Mouse (Mus musculus): Measurements from ENCODE around the gene Lin28a. TPM values are rescaled to one million over a fixed set of nuclear protein-coding genes. Genes with fewer than 3 reads are reported as not detected.

The Lin28a gene
- total and polyA plus RNA-seq, 3 experiments, result 0.01 TPM; not detected in 2

GRCm38 (mm10) chr4:133982936-133983335 is 35.7 kb downstream of the Lin28a start:
- no peak overlapping the region for H3K4me3 ChIP-seq (ENCODE audit: control insufficient read depth in 1 of 2, insufficient read depth in 1 of 2, low read depth in 2 of 2, low read length in 2 of 2)
- no peak overlapping the region for H3K9ac ChIP-seq (ENCODE audit: control insufficient read depth, low read depth, low read length, poor library complexity, severe bottlenecking)
- H3K4me1 ChIP-seq (ENCODE audit: control insufficient read depth in 1 of 2, insufficient read depth in 2 of 2, low read length in 2 of 2), result no peaks in the 10 kb centered on the region
- no peak overlapping the region for H3K27ac ChIP-seq (ENCODE audit: control insufficient read depth, low read depth, low read length)
- H3K27me3 ChIP-seq (ENCODE audit: control insufficient read depth in 1 of 2, insufficient read depth in 2 of 2, low read length in 2 of 2), result no peaks in the 10 kb centered on the region
- no peaks in the 10 kb centered on the region for H3K79me2 ChIP-seq (ENCODE audit: control insufficient read depth, insufficient read depth, low read length, poor library complexity)
- TF ChIP-seq CHD1 (IDR thresholded peaks at IDR 0.05; ENCODE audit: low read depth, low read length), result no peak
- TF ChIP-seq ZNF384 (IDR thresholded peaks at IDR 0.05; ENCODE audit: low read depth, low read length), result no peak
- no peak for TF ChIP-seq CTCF (IDR thresholded peaks at IDR 0.05 in 2 of 3, conservative IDR thresholded peaks at IDR 0.05 in 1 of 3; ENCODE audit: control insufficient read depth in 1 of 3, insufficient read depth in 1 of 3, low read depth in 2 of 3, low read length in 3 of 3, poor library complexity in 1 of 3, severe bottlenecking in 1 of 3)
- TF ChIP-seq USF1 (IDR thresholded peaks at IDR 0.05; ENCODE audit: low read depth, low read length), result no peak
- H3K9me3 ChIP-seq (replicated peaks; ENCODE audit: insufficient read depth, low read length), result no peaks in the 10 kb centered on the region
- H3K36me3 ChIP-seq (ENCODE audit: control insufficient read depth in 1 of 2, insufficient read depth in 2 of 2, low read length in 2 of 2), result no peaks in the 10 kb centered on the region
- no peak for DNase-seq (ENCODE audit: low read depth, low spot score)

DNA sequence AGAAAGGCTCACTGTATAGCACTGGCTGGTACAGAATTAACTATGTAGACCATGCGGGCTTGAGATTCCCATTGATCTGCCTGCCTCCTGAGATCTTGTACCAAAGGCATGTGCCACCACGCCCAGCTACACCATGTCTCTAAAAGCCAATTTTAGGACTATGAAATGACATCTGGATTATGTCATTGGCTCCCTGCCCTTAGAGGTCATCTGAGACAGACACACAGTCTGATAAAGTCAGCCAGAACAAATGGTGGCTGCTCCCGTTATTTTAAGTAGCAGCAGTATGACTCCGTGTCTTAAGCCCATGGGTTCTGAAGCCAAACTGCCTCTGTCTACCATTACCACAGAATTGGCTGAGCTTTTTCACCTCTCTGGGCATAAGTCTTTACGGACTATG is 38.1 kb downstream of the Lin28a start:
- no peak for DNase-seq (ENCODE audit: low read depth, low spot score)

DNA sequence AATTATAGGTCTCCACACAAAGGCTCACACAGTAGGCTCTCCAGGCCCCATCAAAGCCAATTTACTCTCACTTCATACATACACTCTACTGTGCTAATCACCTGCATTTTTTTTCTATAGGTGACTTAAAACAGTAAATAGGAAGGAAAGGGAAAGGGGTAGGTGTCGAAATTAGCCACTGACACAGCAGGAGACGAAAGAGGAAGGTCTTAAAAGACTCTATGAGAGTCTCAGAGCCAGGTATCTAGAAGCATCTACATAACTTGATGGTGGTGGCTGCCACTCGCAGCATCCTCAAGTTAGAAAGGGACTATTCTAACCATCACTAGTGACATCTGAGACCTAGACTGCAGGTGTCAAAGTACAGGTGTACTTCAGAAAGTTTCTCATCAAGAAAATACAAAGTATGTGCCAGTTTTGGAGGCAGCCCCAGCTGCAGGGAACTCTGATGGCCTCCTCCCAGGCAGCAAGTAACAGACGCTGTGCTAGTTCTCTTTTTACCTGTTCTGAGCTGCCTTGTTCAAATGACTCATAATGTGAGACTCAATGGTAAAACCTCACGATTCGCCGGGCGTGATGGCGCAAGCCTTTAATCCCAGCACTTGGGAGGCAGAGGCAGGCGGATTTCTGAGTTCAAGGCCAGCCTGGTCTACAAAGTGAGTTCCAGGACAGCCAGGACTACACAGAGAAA is 40.5 kb downstream of the Lin28a start:
- Histone ChIP-seq H3K79me2 (ENCODE audit: control insufficient read depth, insufficient read depth, low read length, poor library complexity) (no peaks in the 10 kb centered on the region), H3K27me3 (ENCODE audit: control insufficient read depth in 1 of 2, insufficient read depth in 2 of 2, low read length in 2 of 2) (no peaks in the 10 kb centered on the region), H3K4me3 (ENCODE audit: control insufficient read depth in 1 of 2, insufficient read depth in 1 of 2, low read depth in 2 of 2, low read length in 2 of 2) (no peak overlapping the region), H3K4me1 (ENCODE audit: control insufficient read depth in 1 of 2, insufficient read depth in 2 of 2, low read length in 2 of 2) (no peaks in the 10 kb centered on the region), H3K36me3 (ENCODE audit: control insufficient read depth in 1 of 2, insufficient read depth in 2 of 2, low read length in 2 of 2) (no peaks in the 10 kb centered on the region), H3K9me3 (replicated peaks; ENCODE audit: insufficient read depth, low read length) (no peaks in the 10 kb centered on the region), H3K9ac (ENCODE audit: control insufficient read depth, low read depth, low read length, poor library complexity, severe bottlenecking) (no peak overlapping the region), H3K27ac (ENCODE audit: control insufficient read depth, low read depth, low read length) (no peak overlapping the region)
- DNase-seq (ENCODE audit: low read depth, low spot score), result no peak
- no peak for TF ChIP-seq CHD1 (IDR thresholded peaks at IDR 0.05; ENCODE audit: low read depth, low read length)
- no peak for TF ChIP-seq JUND (IDR thresholded peaks at IDR 0.05; ENCODE audit: low read depth, low read length)
- no peak for TF ChIP-seq NELFE (IDR thresholded peaks at IDR 0.05; ENCODE audit: low read depth, low read length)
- TF ChIP-seq MAFK (IDR thresholded peaks at IDR 0.05; ENCODE audit: borderline replicate concordance, low read depth, low read length), result no peak
- no peak for TF ChIP-seq BHLHE40 (IDR thresholded peaks at IDR 0.05; ENCODE audit: borderline replicate concordance, low read depth, low read length)
- TF ChIP-seq MYC (IDR thresholded peaks at IDR 0.05; ENCODE audit: low read depth, low read length), result no peak
- no peak for TF ChIP-seq GABPA (IDR thresholded peaks at IDR 0.05; ENCODE audit: low read depth, low read length)
- TF ChIP-seq RAD21 (IDR thresholded peaks at IDR 0.05; ENCODE audit: low read depth, low read length), result no peak
- TF ChIP-seq ZC3H11A (IDR thresholded peaks at IDR 0.05; ENCODE audit: low read depth, low read length), result no peak
- no peak for TF ChIP-seq ELF1 (IDR thresholded peaks at IDR 0.05; ENCODE audit: low read depth, low read length)
- no peak for TF ChIP-seq CTCF (IDR thresholded peaks at IDR 0.05 in 2 of 3, conservative IDR thresholded peaks at IDR 0.05 in 1 of 3; ENCODE audit: control insufficient read depth in 1 of 3, insufficient read depth in 1 of 3, low read depth in 2 of 3, low read length in 3 of 3, poor library complexity in 1 of 3, severe bottlenecking in 1 of 3)
- TF ChIP-seq POLR2AphosphoS2 (IDR thresholded peaks at IDR 0.05; ENCODE audit: low read length), result no peak
- TF ChIP-seq MAX (IDR thresholded peaks at IDR 0.05; ENCODE audit: low read length), result no peak
- no peak for TF ChIP-seq SMC3 (IDR thresholded peaks at IDR 0.05; ENCODE audit: low read depth, low read length)
- no peak for TF ChIP-seq E2F4 (IDR thresholded peaks at IDR 0.05; ENCODE audit: borderline replicate concordance, low read depth, low read length)
- no peak for TF ChIP-seq MAZ (IDR thresholded peaks at IDR 0.05; ENCODE audit: low read depth, low read length)
- no peak for TF ChIP-seq EP300 (IDR thresholded peaks at IDR 0.05; ENCODE audit: low read depth in 1 of 2, low read length in 2 of 2)
- no peak for TF ChIP-seq RCOR1 (IDR thresholded peaks at IDR 0.05; ENCODE audit: low read depth, low read length)
- no peak for TF ChIP-seq SIN3A (IDR thresholded peaks at IDR 0.05; ENCODE audit: low read length)

More for the DNA sequence above, 38.1 kb downstream of the Lin28a start:
- Histone ChIP-seq H3K36me3 (ENCODE audit: control insufficient read depth in 1 of 2, insufficient read depth in 2 of 2, low read length in 2 of 2) (no peaks in the 10 kb centered on the region), H3K79me2 (ENCODE audit: control insufficient read depth, insufficient read depth, low read length, poor library complexity) (no peaks in the 10 kb centered on the region), H3K9ac (ENCODE audit: control insufficient read depth, low read depth, low read length, poor library complexity, severe bottlenecking) (no peak overlapping the region), H3K27me3 (ENCODE audit: control insufficient read depth in 1 of 2, insufficient read depth in 2 of 2, low read length in 2 of 2) (no peaks in the 10 kb centered on the region), H3K27ac (ENCODE audit: control insufficient read depth, low read depth, low read length) (no peak overlapping the region), H3K4me3 (ENCODE audit: control insufficient read depth in 1 of 2, insufficient read depth in 1 of 2, low read depth in 2 of 2, low read length in 2 of 2) (no peak overlapping the region), H3K4me1 (ENCODE audit: control insufficient read depth in 1 of 2, insufficient read depth in 2 of 2, low read length in 2 of 2) (no peaks in the 10 kb centered on the region), H3K9me3 (replicated peaks; ENCODE audit: insufficient read depth, low read length) (no peaks in the 10 kb centered on the region)
- TF ChIP-seq NELFE (IDR thresholded peaks at IDR 0.05; ENCODE audit: low read depth, low read length) (no peak), GABPA (IDR thresholded peaks at IDR 0.05; ENCODE audit: low read depth, low read length) (no peak), RAD21 (IDR thresholded peaks at IDR 0.05; ENCODE audit: low read depth, low read length) (no peak), ZC3H11A (IDR thresholded peaks at IDR 0.05; ENCODE audit: low read depth, low read length) (no peak), E2F4 (IDR thresholded peaks at IDR 0.05; ENCODE audit: borderline replicate concordance, low read depth, low read length) (no peak), UBTF (IDR thresholded peaks at IDR 0.05; ENCODE audit: borderline replicate concordance, insufficient read depth, low read depth, low read length) (no peak), SMC3 (IDR thresholded peaks at IDR 0.05; ENCODE audit: low read depth, low read length) (no peak), JUND (IDR thresholded peaks at IDR 0.05; ENCODE audit: low read depth, low read length) (no peak), ELF1 (IDR thresholded peaks at IDR 0.05; ENCODE audit: low read depth, low read length) (no peak), ETS1 (IDR thresholded peaks at IDR 0.05; ENCODE audit: low read depth, low read length) (no peak), MYC (IDR thresholded peaks at IDR 0.05; ENCODE audit: low read depth, low read length) (no peak), USF1 (IDR thresholded peaks at IDR 0.05; ENCODE audit: low read depth, low read length) (no peak), USF2 (IDR thresholded peaks at IDR 0.05; ENCODE audit: borderline replicate concordance in 1 of 2, insufficient read depth in 1 of 2, low read depth in 1 of 2, low read length in 2 of 2) (no peak)

All from MEL (cell line).